Mouse (Mus musculus): ENCODE measurements around the gene Ski. TPM values are rescaled to one million over a fixed set of nuclear protein-coding genes. Genes with fewer than 3 reads are reported as not detected.
A peak's percentile ranks its signal among the peaks of the same experiment; 100 is the strongest.

Ski gene
- polyA plus RNA-seq, 1 experiment from 2014 or later: 10.6 TPM

- Histone ChIP-seq H3K4me1 (peaks cover 95% of the 10 kb centered on the region), H3K27me3 (ENCODE audit: low read depth, poor library complexity, severe bottlenecking) (no peaks in the 10 kb centered on the region), H3K27ac (0 out of 2 replicates have a peak overlapping the region, but pooled peaks have one; percentile 15), H3K4me3 (peak overlapping the region; percentile 10; the same call in 1 of the 2 replicates), H3K9me3 (replicated peaks) (no peaks in the 10 kb centered on the region), H3K36me3 (peaks cover 24% of the 10 kb centered on the region)
- no peak for DNase-seq (ENCODE audit: low spot score)
- WGBS: 66% methylated on average over 12 of the region's 12 CpGs
These were observed 6.4 kb downstream of the Ski start for GRCm38 (mm10) chr4:155215773-155216630.

GRCm38 (mm10) chr4:155215203-155215602 lies 7.2 kb downstream of the Ski start:
- Histone ChIP-seq H3K4me1 (peaks cover 88% of the 10 kb centered on the region), H3K4me3 (no peak overlapping the region), H3K27me3 (ENCODE audit: low read depth, poor library complexity, severe bottlenecking) (no peaks in the 10 kb centered on the region), H3K36me3 (peaks cover 32% of the 10 kb centered on the region), H3K27ac (0 out of 2 replicates have a peak overlapping the region, but pooled peaks have one; percentile 11), H3K9me3 (replicated peaks) (no peaks in the 10 kb centered on the region)
- no peak for DNase-seq (ENCODE audit: low spot score)
- WGBS: 59% methylated on average over 9 of the region's 9 CpGs

- 0 out of 2 replicates have a peak overlapping the region, but pooled peaks have one; percentile 11 for H3K27ac ChIP-seq
- DNase-seq (ENCODE audit: low spot score): no peak
- no peaks in the 10 kb centered on the region for H3K27me3 ChIP-seq (ENCODE audit: low read depth, poor library complexity, severe bottlenecking)
- WGBS: 81% methylated on average over 10 of the region's 10 CpGs
- peaks cover 84% of the 10 kb centered on the region for H3K4me1 ChIP-seq
- H3K36me3 ChIP-seq: peaks cover 36% of the 10 kb centered on the region
- no peaks in the 10 kb centered on the region for H3K9me3 ChIP-seq (replicated peaks)
- H3K4me3 ChIP-seq: no peak overlapping the region
These were observed 7.6 kb downstream of the Ski start for GRCm38 (mm10) chr4:155214793-155215192.

GRCm38 (mm10) chr4:155214188-155214587 lies 8.2 kb downstream of the Ski start:
- Histone ChIP-seq H3K4me3 (no peak overlapping the region), H3K9me3 (replicated peaks) (no peaks in the 10 kb centered on the region), H3K4me1 (peaks cover 84% of the 10 kb centered on the region), H3K27ac (0 out of 2 replicates have a peak overlapping the region, but pooled peaks have one; percentile 15), H3K36me3 (peaks cover 32% of the 10 kb centered on the region), H3K27me3 (ENCODE audit: low read depth, poor library complexity, severe bottlenecking) (no peaks in the 10 kb centered on the region)
- WGBS: 75% methylated on average over 6 of the region's 6 CpGs
- DNase-seq (ENCODE audit: low spot score): no peak

GRCm38 (mm10) chr4:155213752-155214054 lies 8.7 kb downstream of the Ski start:
- Histone ChIP-seq H3K4me1 (peaks cover 84% of the 10 kb centered on the region), H3K27ac (no peak overlapping the region), H3K27me3 (ENCODE audit: low read depth, poor library complexity, severe bottlenecking) (no peaks in the 10 kb centered on the region), H3K9me3 (replicated peaks) (no peaks in the 10 kb centered on the region), H3K4me3 (no peak overlapping the region), H3K36me3 (peaks cover 33% of the 10 kb centered on the region)
- 76% methylated on average over 6 of the region's 6 CpGs for WGBS
- no peak for DNase-seq (ENCODE audit: low spot score)

GRCm38 (mm10) chr4:155213052-155213751 lies 9.2 kb downstream of the Ski start:
- DNase-seq (ENCODE audit: low spot score): no peak
- Histone ChIP-seq H3K36me3 (peaks cover 34% of the 10 kb centered on the region), H3K4me1 (peaks cover 84% of the 10 kb centered on the region), H3K27me3 (ENCODE audit: low read depth, poor library complexity, severe bottlenecking) (no peaks in the 10 kb centered on the region), H3K4me3 (no peak overlapping the region), H3K9me3 (replicated peaks) (no peaks in the 10 kb centered on the region), H3K27ac (no peak overlapping the region)
- WGBS: 69% methylated on average over 9 of the region's 9 CpGs

- no peak for DNase-seq (ENCODE audit: low spot score)
These were observed 12.9 kb downstream of the Ski start for GRCm38 (mm10) chr4:155209494-155209893.

GRCm38 (mm10) chr4:155209079-155209478 lies 13.3 kb downstream of the Ski start:
- no peaks in the 10 kb centered on the region for H3K9me3 ChIP-seq (replicated peaks)
- DNase-seq (ENCODE audit: low spot score): no peak
- no peak overlapping the region for H3K4me3 ChIP-seq
- no peaks in the 10 kb centered on the region for H3K27me3 ChIP-seq (ENCODE audit: low read depth, poor library complexity, severe bottlenecking)
- peaks cover 32% of the 10 kb centered on the region for H3K36me3 ChIP-seq
- peak overlapping the region; percentile 0; the same call in 1 of the 2 replicates for H3K27ac ChIP-seq
- peaks cover 69% of the 10 kb centered on the region for H3K4me1 ChIP-seq

More at GRCm38 (mm10) chr4:155209494-155209893, 12.9 kb downstream of the Ski start:
- Histone ChIP-seq H3K36me3 (peaks cover 32% of the 10 kb centered on the region), H3K4me1 (peaks cover 73% of the 10 kb centered on the region), H3K9me3 (replicated peaks) (no peaks in the 10 kb centered on the region), H3K27ac (peak overlapping the region; percentile 0; the same call in 1 of the 2 replicates), H3K4me3 (no peak overlapping the region), H3K27me3 (ENCODE audit: low read depth, poor library complexity, severe bottlenecking) (no peaks in the 10 kb centered on the region)
- WGBS: 98% methylated on average over 5 of the region's 5 CpGs

- no peak for DNase-seq (ENCODE audit: low spot score)
- Histone ChIP-seq H3K4me3 (no peak overlapping the region), H3K36me3 (peaks cover 32% of the 10 kb centered on the region), H3K9me3 (replicated peaks) (no peaks in the 10 kb centered on the region), H3K27me3 (ENCODE audit: low read depth, poor library complexity, severe bottlenecking) (no peaks in the 10 kb centered on the region), H3K4me1 (peaks cover 64% of the 10 kb centered on the region), H3K27ac (peak overlapping the region; percentile 0; the same call in 1 of the 2 replicates)
- WGBS: 75% methylated on average over 7 of the region's 7 CpGs
These were observed 13.8 kb downstream of the Ski start for GRCm38 (mm10) chr4:155208613-155209012.

- Histone ChIP-seq H3K27ac (peak overlapping the region; percentile 9; the same call in 1 of the 2 replicates), H3K9me3 (replicated peaks) (no peaks in the 10 kb centered on the region), H3K4me3 (no peak overlapping the region), H3K27me3 (ENCODE audit: low read depth, poor library complexity, severe bottlenecking) (no peaks in the 10 kb centered on the region), H3K36me3 (peaks cover 32% of the 10 kb centered on the region), H3K4me1 (peaks cover 65% of the 10 kb centered on the region)
- 80% methylated on average over 3 of the region's 3 CpGs for WGBS
- DNase-seq (ENCODE audit: low spot score): no peak
These were observed 14.6 kb downstream of the Ski start for GRCm38 (mm10) chr4:155207841-155208240.

- peaks cover 66% of the 10 kb centered on the region for H3K4me1 ChIP-seq
- WGBS: 80% methylated on average over 7 of the region's 8 CpGs
- DNase-seq (ENCODE audit: low spot score): no peak
These were observed 15.9 kb downstream of the Ski start for GRCm38 (mm10) chr4:155206498-155206897.

GRCm38 (mm10) chr4:155205919-155206318 lies 16.5 kb downstream of the Ski start:
- Histone ChIP-seq H3K4me3 (no peak overlapping the region), H3K36me3 (peaks cover 22% of the 10 kb centered on the region), H3K27me3 (ENCODE audit: low read depth, poor library complexity, severe bottlenecking) (no peaks in the 10 kb centered on the region), H3K9me3 (replicated peaks) (no peaks in the 10 kb centered on the region), H3K4me1 (peaks cover 68% of the 10 kb centered on the region), H3K27ac (no peak overlapping the region)
- WGBS: 82% methylated on average over 6 of the region's 6 CpGs
- DNase-seq (ENCODE audit: low spot score): no peak

More at GRCm38 (mm10) chr4:155206498-155206897, 15.9 kb downstream of the Ski start:
- Histone ChIP-seq H3K27me3 (ENCODE audit: low read depth, poor library complexity, severe bottlenecking) (no peaks in the 10 kb centered on the region), H3K27ac (no peak overlapping the region), H3K36me3 (peaks cover 28% of the 10 kb centered on the region), H3K9me3 (replicated peaks) (no peaks in the 10 kb centered on the region), H3K4me3 (no peak overlapping the region)

- Histone ChIP-seq H3K4me3 (no peak overlapping the region), H3K36me3 (peaks cover 5% of the 10 kb centered on the region), H3K27ac (no peak overlapping the region), H3K9me3 (replicated peaks) (no peaks in the 10 kb centered on the region), H3K4me1 (peaks cover 73% of the 10 kb centered on the region), H3K27me3 (ENCODE audit: low read depth, poor library complexity, severe bottlenecking) (no peaks in the 10 kb centered on the region)
- no peak for DNase-seq (ENCODE audit: low spot score)
- 94% methylated on average over 7 of the region's 7 CpGs for WGBS
These were observed 20.6 kb downstream of the Ski start for GRCm38 (mm10) chr4:155201764-155202163.
